Mouse (Mus musculus) neural tube, embryonic 14.5 days (tissue): ENCODE data around the gene 1700034J05Rik. TPM values are rescaled to one million over a fixed set of nuclear protein-coding genes. Genes with fewer than 3 reads are reported as not detected.

ENCODE experiments used
- ATAC-seq: fragments of 200-750 bp; cut with Nextera tagmentation; 2 replicates; pipeline ENCODE4 v1.8.0; 2017; ENCODE audit warnings: low read depth, mild to moderate bottlenecking, moderate TSS enrichment, moderate library complexity
- H3K27ac ChIP-seq: fragments of 300-500 bp; sonication (generic); 2 replicates; pipeline ENCODE4 v1.5.1; 2014; ENCODE audit warnings: low read depth, mild to moderate bottlenecking, control low read depth, low read length, moderate library complexity, mixed read lengths
- H3K27me3 ChIP-seq: fragments of 300-500 bp; sonication (generic); 2 replicates; pipeline ENCODE4 v1.6.1; 2014; ENCODE audit warnings: low read length; ENCODE audit not compliant: control insufficient read depth, insufficient read depth
- H3K36me3 ChIP-seq: fragments of 300-500 bp; sonication (generic); 2 replicates; pipeline ENCODE4 v1.6.1; 2014; ENCODE audit warnings: low read length, mixed read lengths; ENCODE audit not compliant: control insufficient read depth, insufficient read depth
- H3K4me1 ChIP-seq: fragments of 300-500 bp; sonication (generic); 2 replicates; pipeline ENCODE4 v1.6.1; 2014; ENCODE audit warnings: low read length; ENCODE audit not compliant: control insufficient read depth, insufficient read depth
- H3K4me2 ChIP-seq: fragments of 300-500 bp; sonication (generic); 2 replicates; pipeline ENCODE4 v1.6.1; 2014; ENCODE audit warnings: mild to moderate bottlenecking, low read depth, low read length, control low read depth
- H3K4me3 ChIP-seq: fragments of 300-500 bp; sonication (generic); 2 replicates; pipeline ENCODE4 v1.5.1; 2014; ENCODE audit warnings: low read depth, low read length, control low read depth, mixed read lengths
- H3K9ac ChIP-seq: fragments of 300-500 bp; sonication (generic); replicated peaks from 2 replicates; pipeline ENCODE4 v1.6.1; 2014; ENCODE audit warnings: low read depth, mild to moderate bottlenecking, control low read depth, low read length, mixed read lengths
- H3K9me3 ChIP-seq: fragments of 300-500 bp; sonication (generic); 2 replicates; pipeline ENCODE4 v1.6.1; 2016; ENCODE audit warnings: low read length; ENCODE audit not compliant: control insufficient read depth
- WGBS: fragments of 180-500 bp; shearing (Covaris S2); extraction: QIAGEN DNeasy Blood & Tissue Kit; methylation state at CpG from one replicate; pipeline ENCODE4 v1.1.7; 2014; 5-methylcytosine and 5-hydroxymethylcytosine counted together
- polyA plus RNA-seq: library from polyadenylated mRNA; unstranded; fragments of >200 nt; fragmentation: Nextera tagmentation; extraction: Ambion mirVana; gene quantifications from 2 replicates; pipeline ENCODE4 v1.2.1, GENCODE M21; 2014

1700034J05Rik gene
- polyA plus RNA-seq, 1 experiment from 2014 or later: 0.12 TPM

DNA sequence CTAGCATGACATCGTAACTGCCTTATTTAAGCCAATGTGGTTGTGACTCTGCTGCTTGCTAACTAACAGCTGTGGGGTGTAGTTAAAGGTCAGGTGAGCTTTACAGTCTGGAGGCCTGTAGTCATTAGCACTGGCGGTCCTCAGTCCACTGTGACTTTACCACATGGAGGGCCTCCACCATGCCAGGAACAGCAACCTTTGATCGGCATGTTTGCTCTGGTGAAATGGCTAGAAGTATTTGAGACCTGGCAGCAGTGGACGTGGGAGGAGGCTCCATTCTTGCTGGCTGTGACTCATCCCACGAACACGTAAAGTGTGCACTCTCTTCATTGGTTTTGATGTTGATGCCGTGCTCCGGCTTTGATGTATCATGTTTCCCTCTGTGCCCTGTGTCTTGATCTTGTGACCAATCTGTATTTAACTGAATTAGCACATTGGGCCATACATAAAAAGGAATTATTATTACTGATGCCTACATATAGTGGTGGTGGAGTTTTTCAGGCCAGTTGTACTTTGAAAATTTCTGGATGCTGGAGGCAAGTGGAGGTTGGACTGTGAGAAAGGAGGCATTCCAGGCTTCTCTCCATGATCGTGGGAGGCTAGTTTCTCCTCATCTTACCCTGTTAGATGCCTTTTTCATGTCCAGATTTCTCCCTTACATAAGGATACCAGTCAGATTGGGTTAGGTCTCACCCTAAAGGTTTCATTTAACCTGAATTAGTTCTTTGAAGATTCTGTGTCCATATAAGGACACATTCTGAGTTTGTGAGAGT, 5.9 kb upstream of the 1700034J05Rik start:
- Histone ChIP-seq H3K9me3 (no peaks in the 10 kb centered on the region), H3K4me2 (no peak overlapping the region), H3K4me1 (no peaks in the 10 kb centered on the region), H3K9ac (no peak overlapping the region), H3K4me3 (no peak overlapping the region), H3K36me3 (no peaks in the 10 kb centered on the region), H3K27me3 (no peaks in the 10 kb centered on the region), H3K27ac (no peak overlapping the region)
- ATAC-seq: no peak
- 86% methylated on average over 9 of the region's 9 CpGs for WGBS

DNA sequence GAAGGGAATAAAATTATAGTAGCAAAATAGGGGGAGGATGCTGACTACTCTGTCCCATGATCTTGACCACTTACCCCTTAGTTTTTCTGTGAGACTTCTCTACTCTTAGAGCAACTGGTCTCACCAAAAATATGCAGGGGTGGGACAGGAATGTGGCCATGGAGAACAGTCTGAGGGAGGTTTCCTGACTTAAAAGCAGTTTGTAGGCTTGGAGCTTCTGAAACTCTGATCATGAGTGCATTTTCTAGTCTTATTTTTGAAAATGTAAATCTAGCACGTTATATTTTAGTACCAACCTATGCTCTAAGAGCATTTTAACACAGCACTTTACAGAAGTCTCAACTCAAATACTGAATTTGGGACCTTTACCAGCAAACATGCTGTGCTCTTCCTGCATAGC, 4.5 kb upstream of the 1700034J05Rik start:
- no peak for ATAC-seq
- H3K9me3 ChIP-seq: no peaks in the 10 kb centered on the region
- H3K4me3 ChIP-seq: no peak overlapping the region
- H3K4me1 ChIP-seq: no peaks in the 10 kb centered on the region
- WGBS: 74% methylated on average over 1 of the region's 1 CpGs
- no peaks in the 10 kb centered on the region for H3K27me3 ChIP-seq
- no peak overlapping the region for H3K4me2 ChIP-seq
- no peak overlapping the region for H3K9ac ChIP-seq
- H3K36me3 ChIP-seq: no peaks in the 10 kb centered on the region
- no peak overlapping the region for H3K27ac ChIP-seq

GRCm38 (mm10) chr6:146956961-146957360, 2.7 kb upstream of the 1700034J05Rik start:
- WGBS: 86% methylated on average over 1 of the region's 1 CpGs
- ATAC-seq: no peak
- no peaks in the 10 kb centered on the region for H3K4me1 ChIP-seq
- H3K4me2 ChIP-seq: no peak overlapping the region
- no peaks in the 10 kb centered on the region for H3K36me3 ChIP-seq
- no peaks in the 10 kb centered on the region for H3K9me3 ChIP-seq
- H3K27me3 ChIP-seq: no peaks in the 10 kb centered on the region
- H3K4me3 ChIP-seq: no peak overlapping the region
- H3K27ac ChIP-seq: no peak overlapping the region
- no peak overlapping the region for H3K9ac ChIP-seq

DNA sequence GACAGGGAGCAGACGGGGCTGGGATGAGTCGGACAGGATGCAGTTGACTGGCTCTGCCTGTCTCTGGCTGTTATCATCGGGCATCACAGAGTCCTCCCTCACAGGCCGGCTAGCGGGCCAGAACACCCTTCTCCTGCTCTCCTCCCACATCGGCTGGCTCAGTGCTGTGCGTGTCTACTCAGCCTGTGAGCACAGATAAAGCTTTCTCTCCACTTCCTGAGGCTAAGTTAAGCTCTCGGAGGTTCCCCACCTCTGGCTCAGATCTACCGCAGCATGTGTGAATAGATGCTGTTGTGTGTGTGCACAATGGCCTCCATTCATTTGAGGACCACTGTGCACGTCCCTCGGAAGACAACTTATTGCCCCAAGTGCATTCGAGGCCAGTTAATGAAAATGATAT, 1.7 kb upstream of the 1700034J05Rik start:
- H3K9ac ChIP-seq: no peak overlapping the region
- H3K27me3 ChIP-seq: no peaks in the 10 kb centered on the region
- no peaks in the 10 kb centered on the region for H3K36me3 ChIP-seq
- H3K4me3 ChIP-seq: no peak overlapping the region
- no peaks in the 10 kb centered on the region for H3K4me1 ChIP-seq
- H3K9me3 ChIP-seq: no peaks in the 10 kb centered on the region
- no peak overlapping the region for H3K27ac ChIP-seq
- WGBS: 36% methylated on average over 12 of the region's 12 CpGs
- no peak overlapping the region for H3K4me2 ChIP-seq
- no peak for ATAC-seq

DNA sequence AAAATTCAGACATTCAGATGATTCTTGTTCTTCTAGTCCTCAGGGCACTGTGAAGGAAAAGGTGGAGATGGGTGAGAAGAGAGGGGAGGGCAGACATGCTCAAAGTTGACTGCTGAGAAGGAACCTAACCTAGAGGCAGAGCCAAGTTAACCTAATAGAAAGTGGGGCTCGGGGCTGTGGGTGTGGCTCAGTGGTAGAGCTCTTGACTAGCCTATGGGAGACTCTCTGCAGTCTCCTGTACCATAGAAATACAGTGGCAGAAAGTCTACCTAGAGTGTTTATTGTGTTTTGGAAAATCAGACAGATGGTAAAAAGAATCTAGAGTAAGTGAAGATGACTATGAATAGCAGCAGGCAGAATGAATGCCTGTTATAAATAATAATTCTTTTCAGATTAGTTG, 1.3 kb upstream of the 1700034J05Rik start:
- WGBS: 70% methylated on average over 1 of the region's 1 CpGs
- no peak for ATAC-seq
- Histone ChIP-seq H3K4me3 (no peak overlapping the region), H3K9ac (no peak overlapping the region), H3K36me3 (no peaks in the 10 kb centered on the region), H3K27me3 (no peaks in the 10 kb centered on the region), H3K9me3 (no peaks in the 10 kb centered on the region), H3K4me1 (no peaks in the 10 kb centered on the region), H3K27ac (no peak overlapping the region), H3K4me2 (no peak overlapping the region)

GRCm38 (mm10) chr6:146950454-146950832, 3.8 kb downstream of the 1700034J05Rik start:
- Histone ChIP-seq H3K9ac (no peak overlapping the region), H3K4me1 (no peaks in the 10 kb centered on the region), H3K27ac (no peak overlapping the region), H3K36me3 (no peaks in the 10 kb centered on the region), H3K4me2 (no peak overlapping the region), H3K9me3 (no peaks in the 10 kb centered on the region), H3K4me3 (no peak overlapping the region), H3K27me3 (no peaks in the 10 kb centered on the region)
- WGBS: 55% methylated on average over 1 of the region's 1 CpGs
- no peak for ATAC-seq

- H3K4me3 ChIP-seq: no peak overlapping the region
- no peaks in the 10 kb centered on the region for H3K36me3 ChIP-seq
- H3K9ac ChIP-seq: no peak overlapping the region
- ATAC-seq: no peak
- no peaks in the 10 kb centered on the region for H3K27me3 ChIP-seq
- WGBS: 70% methylated on average over 10 of the region's 10 CpGs
- no peaks in the 10 kb centered on the region for H3K9me3 ChIP-seq
- H3K4me2 ChIP-seq: no peak overlapping the region
- H3K27ac ChIP-seq: no peak overlapping the region
- no peaks in the 10 kb centered on the region for H3K4me1 ChIP-seq
Measured at GRCm38 (mm10) chr6:146949682-146950453, 4.4 kb downstream of the 1700034J05Rik start.

DNA sequence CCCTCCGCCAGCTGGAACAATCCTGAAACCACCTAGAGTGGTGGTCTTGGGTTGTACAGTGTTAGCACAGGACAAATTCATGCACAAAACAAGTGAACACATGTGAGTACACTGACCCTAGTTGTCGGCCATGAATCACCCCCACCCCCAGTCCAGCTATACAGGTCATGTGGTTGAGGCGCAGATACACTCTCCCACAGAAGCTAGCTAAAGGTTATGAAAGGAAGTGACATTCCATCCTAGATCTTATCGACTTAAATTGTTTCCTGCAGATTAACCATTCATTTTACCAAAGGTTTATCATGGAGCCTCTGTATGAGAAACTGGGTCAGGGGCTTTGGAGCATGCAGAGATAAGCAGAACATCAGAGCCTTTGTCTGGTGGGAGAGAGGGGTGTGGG, 7.0 kb downstream of the 1700034J05Rik start:
- no peak overlapping the region for H3K27ac ChIP-seq
- H3K27me3 ChIP-seq: no peaks in the 10 kb centered on the region
- H3K4me3 ChIP-seq: no peak overlapping the region
- ATAC-seq: no peak
- no peaks in the 10 kb centered on the region for H3K9me3 ChIP-seq
- WGBS: 90% methylated on average over 4 of the region's 4 CpGs
- no peaks in the 10 kb centered on the region for H3K4me1 ChIP-seq
- H3K9ac ChIP-seq: no peak overlapping the region
- H3K36me3 ChIP-seq: no peaks in the 10 kb centered on the region
- H3K4me2 ChIP-seq: no peak overlapping the region

DNA sequence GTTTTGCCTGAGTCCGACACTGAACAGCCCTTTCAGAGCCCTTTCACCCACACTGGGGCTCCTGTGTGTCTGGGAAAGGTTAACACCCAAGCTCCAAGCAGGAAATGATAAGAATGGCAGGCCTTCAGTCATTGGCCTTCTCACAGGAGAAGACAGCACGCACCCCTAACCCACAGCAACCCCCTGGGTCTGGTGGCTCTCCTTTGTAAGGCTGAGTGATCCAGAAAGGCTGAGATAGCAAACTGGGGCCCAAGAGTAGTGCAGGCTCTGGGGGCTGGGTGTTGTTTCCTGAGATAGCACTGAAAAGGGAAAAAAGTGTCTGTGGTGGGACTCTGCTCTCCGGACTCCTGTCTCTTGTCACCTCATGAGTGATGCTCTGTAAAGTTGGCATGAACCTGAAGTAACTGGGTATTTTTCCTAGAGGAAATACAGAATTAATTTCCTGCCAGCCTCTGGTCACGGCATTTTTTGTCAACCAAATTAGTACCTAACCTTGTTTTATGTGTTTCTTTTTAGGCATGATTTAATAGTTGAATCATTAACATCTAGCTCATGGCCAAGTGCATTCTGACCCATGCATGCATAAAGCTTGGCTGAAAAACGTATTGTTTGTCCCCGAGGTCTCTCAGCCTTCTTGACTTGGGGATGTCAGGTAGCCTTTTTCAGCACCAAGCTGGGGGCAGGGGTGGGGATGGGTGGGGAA, 7.7 kb downstream of the 1700034J05Rik start:
- H3K9me3 ChIP-seq: no peaks in the 10 kb centered on the region
- no peaks in the 10 kb centered on the region for H3K27me3 ChIP-seq
- H3K36me3 ChIP-seq: no peaks in the 10 kb centered on the region
- no peak overlapping the region for H3K4me3 ChIP-seq
- no peak overlapping the region for H3K4me2 ChIP-seq
- H3K4me1 ChIP-seq: no peaks in the 10 kb centered on the region
- no peak overlapping the region for H3K27ac ChIP-seq
- no peak for ATAC-seq
- no peak overlapping the region for H3K9ac ChIP-seq
- WGBS: 63% methylated on average over 6 of the region's 6 CpGs
